Mouse (Mus musculus) cerebellum, adult 2 months (tissue): ENCODE measurements around the gene Wdr31.

Source experiments
- CTCF ChIP-seq: fragments of 200-500 bp; IDR thresholded peaks from 2 replicates; pipeline ENCODE4 v1.5.1; 2011; ENCODE audit warnings: low read depth, mild to moderate bottlenecking, control low read depth, low read length, moderate library complexity, borderline replicate concordance; ENCODE audit not compliant: insufficient read depth
- POLR2A ChIP-seq: fragments of 200-500 bp; IDR thresholded peaks from 2 replicates; pipeline ENCODE4 v1.6.1; 2011; ENCODE audit warnings: low read length, control low read depth, borderline replicate concordance; ENCODE audit not compliant: insufficient read depth

DNA sequence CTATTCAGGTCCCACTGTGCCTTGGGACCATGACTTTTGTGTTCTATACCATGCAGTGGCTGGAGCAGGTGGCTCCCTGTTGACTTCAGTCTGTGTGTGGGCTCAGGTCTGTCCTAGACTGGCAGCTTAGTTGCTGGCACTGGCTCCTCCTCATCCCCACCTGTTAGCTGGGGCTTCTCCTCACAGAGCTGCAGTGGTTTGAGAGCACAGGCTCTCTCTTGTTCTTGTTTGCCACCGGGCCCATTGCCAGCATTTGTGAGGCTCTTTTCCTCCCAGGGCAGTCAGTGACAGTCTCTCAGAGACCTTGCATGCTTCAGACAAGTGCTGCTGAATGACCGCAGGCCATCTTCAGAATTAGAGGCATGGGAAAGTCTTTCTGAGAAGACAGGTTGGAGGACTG is 22.0 kb upstream of the Wdr31 start:
- TF ChIP-seq CTCF, result no peak
- no peak for TF ChIP-seq POLR2A
